Mouse (Mus musculus) embryonic facial prominence, embryonic 13.5 days (tissue): ENCODE measurements around the gene Ldlrad3. TPM values are rescaled to one million over a fixed set of nuclear protein-coding genes. Genes with fewer than 3 reads are reported as not detected.

ENCODE experiments used
- ATAC-seq: fragments of 200-750 bp; cut with Nextera tagmentation; 2 replicates; pipeline ENCODE4 v1.8.0; 2017; ENCODE audit warnings: low read depth; ENCODE audit not compliant: insufficient number of reproducible peaks, insufficient read depth, low FRiP score, low TSS enrichment
- H3K27ac ChIP-seq: fragments of 300-500 bp; sonication (generic); 2 replicates; pipeline ENCODE4 v1.5.1; 2015; ENCODE audit warnings: moderate library complexity, mild to moderate bottlenecking, inconsistent platforms
- H3K27me3 ChIP-seq: fragments of 300-500 bp; sonication (generic); 2 replicates; pipeline ENCODE4 v1.6.1; 2015; ENCODE audit warnings: mild to moderate bottlenecking, inconsistent platforms
- H3K36me3 ChIP-seq: fragments of 300-500 bp; sonication (generic); 2 replicates; pipeline ENCODE4 v1.6.1; 2015; ENCODE audit warnings: mild to moderate bottlenecking, inconsistent platforms
- H3K4me1 ChIP-seq: fragments of 300-500 bp; sonication (generic); 2 replicates; pipeline ENCODE4 v1.6.1; 2015; ENCODE audit warnings: inconsistent platforms
- H3K4me2 ChIP-seq: fragments of 300-500 bp; sonication (generic); 2 replicates; pipeline ENCODE4 v1.6.1; 2015; ENCODE audit warnings: moderate library complexity, mild to moderate bottlenecking, inconsistent platforms
- H3K4me3 ChIP-seq: fragments of 300-500 bp; sonication (generic); 2 replicates; pipeline ENCODE4 v1.5.1; 2015; ENCODE audit warnings: mild to moderate bottlenecking, inconsistent platforms
- H3K9ac ChIP-seq: fragments of 300-500 bp; sonication (generic); 2 replicates; pipeline ENCODE4 v1.6.1; 2015; ENCODE audit warnings: mild to moderate bottlenecking, inconsistent platforms
- H3K9me3 ChIP-seq: fragments of 300-500 bp; sonication (generic); 2 replicates; pipeline ENCODE4 v1.6.1; 2016; ENCODE audit warnings: inconsistent platforms
- WGBS: fragments of 180-500 bp; shearing (Covaris S2); methylation state at CpG from one replicate; pipeline ENCODE4 v1.1.7; 2015; ENCODE audit warnings: mixed read lengths; 5-methylcytosine and 5-hydroxymethylcytosine counted together
- polyA plus RNA-seq: library from polyadenylated mRNA; unstranded; fragments of >200 nt; fragmentation: Nextera tagmentation; extraction: Ambion mirVana; gene quantifications from 2 replicates; pipeline ENCODE4 v1.2.1, GENCODE M21; 2015

Gene Ldlrad3
- polyA plus RNA-seq, 1 experiment from 2014 or later, result 52.4 TPM

DNA sequence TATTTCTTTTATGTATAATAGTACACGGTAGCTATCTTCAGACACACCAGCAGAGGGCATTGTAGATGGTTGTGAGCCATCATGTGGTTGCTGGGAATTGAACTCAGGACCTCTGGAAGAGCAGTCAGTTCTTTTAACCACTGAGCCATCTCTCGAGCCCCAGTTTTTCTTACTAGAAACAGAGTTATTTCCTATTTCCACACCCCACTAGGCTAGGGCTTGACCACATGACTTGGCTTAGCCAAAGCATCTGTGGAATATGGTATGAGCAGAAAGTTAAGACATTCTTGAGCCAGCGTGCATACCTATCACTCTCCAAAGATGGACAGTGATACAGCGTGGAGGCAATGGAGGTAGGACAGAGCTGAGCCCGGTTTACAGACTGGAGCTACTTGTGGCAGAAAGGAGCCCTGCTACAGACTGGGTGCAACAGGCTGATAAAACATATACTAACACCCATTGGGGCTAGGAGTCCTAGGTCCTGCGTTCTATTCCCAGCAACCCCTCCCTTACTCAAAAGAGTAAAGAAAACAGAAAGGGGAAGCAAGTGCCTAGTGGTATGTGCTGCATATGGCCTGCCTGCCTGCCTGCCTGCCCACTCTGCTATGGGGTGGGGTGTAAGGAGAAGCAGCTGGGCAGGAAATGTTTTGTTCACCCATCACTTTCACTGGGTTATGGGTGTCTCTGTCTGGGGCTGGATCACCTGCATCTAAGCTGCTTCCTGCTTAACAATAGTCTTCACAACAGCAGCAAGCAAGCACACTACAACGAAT, 147.1 kb downstream of the Ldlrad3 start:
- Histone ChIP-seq H3K4me1 (no peaks in the 10 kb centered on the region; the same call in 1 of the 2 replicates), H3K4me3 (no peak overlapping the region), H3K27ac (no peak overlapping the region), H3K4me2 (no peak overlapping the region), H3K27me3 (no peaks in the 10 kb centered on the region), H3K9me3 (no peaks in the 10 kb centered on the region), H3K36me3 (peaks cover 5% of the 10 kb centered on the region; the same call in 1 of the 2 replicates), H3K9ac (no peak overlapping the region)
- no peak for ATAC-seq
- 87% methylated on average over 7 of the region's 7 CpGs for whole genome bisulfite sequencing

DNA sequence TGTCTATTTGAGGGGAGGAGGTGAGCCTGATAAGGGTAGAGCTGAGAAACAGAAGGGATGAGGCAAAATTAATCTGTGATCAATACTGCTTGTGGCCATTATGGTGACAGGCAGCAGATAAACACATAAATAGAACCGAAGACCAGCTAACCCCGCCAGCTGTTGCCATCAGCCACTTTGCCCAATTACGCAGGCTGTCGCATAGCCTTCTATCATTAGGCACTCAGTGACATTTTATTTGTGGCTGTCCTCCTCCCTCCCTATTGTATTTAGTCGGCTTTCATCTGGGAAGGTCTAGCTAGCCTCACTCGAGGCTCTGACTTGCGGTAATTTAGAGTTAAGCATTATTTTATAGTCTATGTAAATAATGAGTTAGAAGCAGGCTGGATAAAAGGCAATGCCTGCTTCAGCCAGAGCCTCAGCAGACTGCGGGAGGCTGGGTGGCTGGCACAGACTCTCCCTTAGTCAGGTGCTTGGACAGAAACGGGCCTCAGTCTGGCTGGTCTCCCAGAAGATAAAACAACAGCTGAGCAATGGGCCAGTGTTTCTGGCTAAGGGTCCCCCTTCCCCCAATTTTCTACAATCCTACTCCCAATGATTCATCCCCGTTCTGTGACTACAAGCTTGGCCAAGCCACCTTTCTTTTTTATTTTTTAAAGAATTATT, 147.8 kb downstream of the Ldlrad3 start:
- WGBS, result 78% methylated on average over 10 of the region's 10 CpGs
- no peak for ATAC-seq
- no peaks in the 10 kb centered on the region for H3K27me3 ChIP-seq
- no peaks in the 10 kb centered on the region for H3K9me3 ChIP-seq
- peaks cover 5% of the 10 kb centered on the region; the same call in 1 of the 2 replicates for H3K36me3 ChIP-seq
- no peak overlapping the region for H3K4me3 ChIP-seq
- no peak overlapping the region for H3K9ac ChIP-seq
- no peak overlapping the region for H3K27ac ChIP-seq
- H3K4me2 ChIP-seq, result no peak overlapping the region
- H3K4me1 ChIP-seq, result no peaks in the 10 kb centered on the region; the same call in 1 of the 2 replicates

DNA sequence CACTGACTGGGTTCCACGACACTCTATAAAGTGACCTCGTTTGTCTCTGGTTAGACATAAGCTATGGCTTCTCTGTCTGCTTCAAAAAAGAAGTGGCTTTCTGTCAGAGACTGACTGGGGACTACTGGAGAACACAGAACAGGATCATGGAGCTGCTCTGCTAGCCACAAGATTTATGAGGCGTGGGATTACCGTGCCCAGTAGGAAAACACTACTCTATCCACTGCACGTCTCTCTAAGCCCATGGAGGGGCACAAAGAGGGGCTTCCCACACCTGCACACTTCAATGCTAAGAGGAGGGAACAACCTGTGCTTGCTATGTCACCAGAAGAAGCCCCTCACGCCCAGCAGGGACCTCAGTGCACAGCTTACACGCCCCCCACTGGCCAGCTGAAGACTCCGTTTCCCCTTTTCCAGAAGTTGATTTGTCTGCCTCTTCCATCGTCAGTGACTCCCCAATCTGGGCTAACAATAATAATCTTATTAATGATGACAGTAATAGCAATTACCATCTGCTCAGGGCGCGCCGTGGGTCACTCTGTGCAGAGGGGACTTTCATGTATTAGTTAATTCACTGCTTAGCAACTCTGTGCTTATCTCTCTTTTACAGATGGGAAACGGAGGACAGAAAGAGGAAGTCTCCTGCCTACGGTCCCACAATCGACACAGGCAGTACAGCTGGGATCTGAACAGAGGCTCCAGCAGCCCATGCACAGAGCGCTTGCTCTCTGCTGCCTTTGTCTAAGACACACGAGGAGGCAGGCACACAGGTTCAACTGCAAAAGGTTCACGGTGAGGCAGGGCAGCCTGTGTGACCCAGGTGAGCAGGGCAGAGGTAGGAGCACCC, 149.3 kb downstream of the Ldlrad3 start:
- H3K4me2 ChIP-seq, result no peak overlapping the region
- WGBS, result 73% methylated on average over 18 of the region's 18 CpGs

DNA sequence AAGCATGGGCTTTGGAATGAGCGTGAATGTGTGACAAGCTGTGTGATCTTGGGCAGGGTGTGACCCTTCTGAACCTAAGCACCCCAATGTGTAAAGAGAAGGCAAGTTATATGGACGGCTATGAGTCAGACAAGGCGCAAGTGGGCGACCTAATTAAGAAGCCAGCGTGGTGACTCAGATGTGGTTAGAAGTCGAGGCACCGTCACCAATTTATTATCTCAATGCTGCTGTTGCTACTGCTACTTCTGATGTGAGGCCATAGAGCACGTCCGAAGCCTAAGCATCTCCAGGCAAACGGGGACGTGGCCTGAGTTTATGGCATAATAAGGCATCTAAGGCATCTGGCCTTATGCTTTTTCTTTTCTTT, 151.7 kb downstream of the Ldlrad3 start:
- Histone ChIP-seq H3K27me3 (no peaks in the 10 kb centered on the region), H3K4me1 (peaks cover 8% of the 10 kb centered on the region), H3K9me3 (no peaks in the 10 kb centered on the region), H3K4me2 (no peak overlapping the region), H3K4me3 (no peak overlapping the region), H3K9ac (no peak overlapping the region), H3K36me3 (peaks cover 5% of the 10 kb centered on the region; the same call in 1 of the 2 replicates), H3K27ac (no peak overlapping the region)
- WGBS, result 80% methylated on average over 11 of the region's 11 CpGs
- no peak for ATAC-seq

More for the DNA sequence above, 149.3 kb downstream of the Ldlrad3 start:
- Histone ChIP-seq H3K27me3 (no peaks in the 10 kb centered on the region), H3K9me3 (no peaks in the 10 kb centered on the region), H3K4me3 (no peak overlapping the region), H3K27ac (no peak overlapping the region), H3K4me1 (peaks cover 8% of the 10 kb centered on the region), H3K36me3 (peaks cover 5% of the 10 kb centered on the region; the same call in 1 of the 2 replicates), H3K9ac (no peak overlapping the region)
- ATAC-seq, result no peak

DNA sequence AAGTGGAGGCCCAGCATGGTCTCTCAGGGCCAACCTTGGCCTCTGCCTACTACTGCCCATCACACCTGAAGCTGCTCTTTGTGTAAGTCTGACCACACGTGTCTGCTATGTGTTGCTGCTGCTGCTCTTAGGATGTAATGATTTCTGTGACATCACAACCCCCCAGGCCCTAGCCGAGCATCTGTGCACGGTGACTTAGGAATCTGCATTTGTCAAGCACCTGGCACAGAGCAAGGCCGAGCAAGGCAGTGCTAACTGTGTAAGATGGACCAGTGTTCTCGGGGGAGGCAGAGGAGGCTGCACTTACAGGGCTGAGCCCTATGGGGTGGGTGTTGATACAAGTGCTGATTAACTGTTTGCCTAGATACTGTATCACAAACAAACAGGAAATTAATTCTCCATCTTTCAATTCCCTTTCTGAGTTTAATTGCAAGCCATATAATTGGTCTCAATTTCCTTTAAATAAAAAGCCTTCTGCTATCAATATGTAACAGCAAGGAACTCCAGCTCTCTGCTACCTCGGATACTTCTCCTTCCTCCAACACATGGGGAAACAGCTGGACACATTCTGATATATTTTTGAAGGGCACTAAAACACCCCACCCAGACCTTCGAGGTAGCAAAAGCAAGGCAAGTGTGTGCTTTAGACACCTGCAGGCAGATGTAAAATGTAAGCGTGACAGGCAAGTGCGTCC, 152.2 kb downstream of the Ldlrad3 start:
- Histone ChIP-seq H3K9ac (no peak overlapping the region), H3K4me3 (no peak overlapping the region), H3K4me1 (peaks cover 8% of the 10 kb centered on the region), H3K9me3 (no peaks in the 10 kb centered on the region), H3K27me3 (no peaks in the 10 kb centered on the region), H3K27ac (no peak overlapping the region), H3K4me2 (no peak overlapping the region), H3K36me3 (peaks cover 5% of the 10 kb centered on the region; the same call in 1 of the 2 replicates)
- 68% methylated on average over 9 of the region's 9 CpGs for WGBS
- no peak for ATAC-seq

DNA sequence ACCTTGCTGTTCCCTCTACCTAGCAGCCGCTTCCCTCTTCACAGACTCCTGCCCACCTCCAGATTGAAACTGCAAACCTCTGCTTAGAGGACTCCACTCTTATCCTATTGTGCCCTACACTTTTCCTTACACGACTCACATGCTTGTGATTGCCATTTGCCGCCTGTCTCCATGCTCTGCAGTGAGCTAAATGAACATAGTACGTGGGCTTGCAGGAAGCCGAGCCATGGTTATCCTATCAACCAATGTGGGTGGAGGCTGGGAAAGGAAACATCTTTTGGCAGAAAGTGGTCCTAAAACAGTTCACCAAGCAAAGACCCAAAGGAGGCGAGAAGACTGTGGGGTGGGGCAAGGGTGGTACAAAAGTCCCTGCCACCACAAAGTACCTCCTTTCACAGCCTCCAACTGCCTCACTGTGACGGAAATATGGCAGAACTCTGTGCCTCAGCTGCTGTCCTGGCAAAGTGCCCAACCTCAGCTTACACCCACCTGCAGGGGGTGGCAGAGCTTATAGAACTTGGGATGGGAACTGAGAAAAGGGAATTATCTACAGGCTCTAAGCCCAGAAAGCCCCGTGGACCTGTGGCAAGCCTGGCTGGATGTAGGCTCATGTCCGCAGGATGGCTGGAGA, 153.4 kb downstream of the Ldlrad3 start:
- Histone ChIP-seq H3K9ac (no peak overlapping the region), H3K9me3 (no peaks in the 10 kb centered on the region), H3K4me3 (no peak overlapping the region), H3K4me2 (no peak overlapping the region), H3K27ac (no peak overlapping the region), H3K4me1 (peaks cover 8% of the 10 kb centered on the region), H3K27me3 (no peaks in the 10 kb centered on the region), H3K36me3 (peaks cover 5% of the 10 kb centered on the region; the same call in 1 of the 2 replicates)
- WGBS, result 73% methylated on average over 9 of the region's 9 CpGs
- ATAC-seq, result no peak

DNA sequence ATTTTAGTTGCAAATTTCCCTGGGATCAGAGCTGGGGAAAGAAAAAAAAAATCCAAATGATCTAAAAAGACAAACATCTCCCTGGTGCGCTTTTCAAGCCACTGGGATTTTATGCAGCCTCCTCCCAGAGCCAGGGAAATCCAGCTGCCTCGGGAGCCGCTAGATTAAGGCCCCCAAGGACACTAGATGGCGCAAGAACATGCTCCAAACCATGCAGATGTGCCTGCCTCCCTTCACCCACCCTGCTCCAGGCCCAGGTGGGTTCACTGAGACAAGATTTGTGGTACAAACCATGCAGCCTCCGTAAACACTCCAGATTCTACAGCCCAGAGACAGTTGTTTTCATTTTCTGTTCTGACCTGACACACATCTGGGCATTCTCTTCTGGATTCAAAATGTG, 155.5 kb downstream of the Ldlrad3 start:
- 19% methylated on average over 5 of the region's 5 CpGs for WGBS
- no peak for ATAC-seq
- H3K9ac ChIP-seq, result no peak overlapping the region
- H3K4me1 ChIP-seq, result peaks cover 8% of the 10 kb centered on the region
- no peaks in the 10 kb centered on the region for H3K9me3 ChIP-seq
- no peak overlapping the region for H3K4me3 ChIP-seq
- H3K27me3 ChIP-seq, result no peaks in the 10 kb centered on the region
- no peaks in the 10 kb centered on the region for H3K36me3 ChIP-seq
- H3K4me2 ChIP-seq, result no peak overlapping the region
- H3K27ac ChIP-seq, result no peak overlapping the region

DNA sequence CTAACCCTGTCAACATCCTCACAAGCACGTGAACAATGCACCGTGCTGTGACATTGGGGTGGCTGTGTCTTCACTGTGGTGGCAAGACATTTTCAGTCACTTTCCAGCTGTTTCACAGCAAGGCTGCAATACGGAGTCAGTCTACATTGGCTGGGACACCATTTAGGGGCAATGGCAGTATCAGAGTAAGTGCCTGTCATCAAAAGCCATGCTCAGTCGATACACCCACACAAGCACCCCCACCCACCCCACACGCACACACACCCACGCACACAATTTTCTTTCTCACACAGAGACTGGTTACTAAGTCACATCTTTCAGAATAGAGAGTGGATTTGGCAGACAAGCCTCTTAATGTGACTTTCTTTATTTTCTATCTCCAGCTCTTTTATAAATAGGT, 156.0 kb downstream of the Ldlrad3 start:
- no peak for ATAC-seq
- 86% methylated on average over 6 of the region's 6 CpGs for WGBS

DNA sequence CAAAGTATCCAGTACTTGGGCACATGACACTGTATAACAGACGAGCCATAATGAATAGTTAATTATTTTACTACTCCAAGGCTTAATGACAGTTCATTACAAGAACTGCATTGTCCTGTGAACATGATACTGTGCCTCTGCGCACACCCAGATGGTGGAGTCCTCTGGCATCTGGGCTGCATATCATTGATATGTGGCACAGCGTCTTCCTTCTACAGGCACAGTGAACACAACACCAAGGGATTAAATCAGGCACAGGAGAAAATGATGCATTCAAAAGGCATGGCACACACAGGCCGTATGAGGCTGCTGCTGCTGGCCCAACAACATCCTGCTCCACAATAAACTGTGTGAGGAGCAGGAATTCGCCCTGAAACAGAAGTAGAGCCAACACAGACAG, 156.5 kb downstream of the Ldlrad3 start:
- H3K27me3 ChIP-seq, result no peaks in the 10 kb centered on the region
- 64% methylated on average over 5 of the region's 5 CpGs for WGBS
- H3K4me3 ChIP-seq, result no peak overlapping the region
- no peak overlapping the region for H3K27ac ChIP-seq
- no peak for ATAC-seq
- H3K4me1 ChIP-seq, result peaks cover 8% of the 10 kb centered on the region
- H3K36me3 ChIP-seq, result no peaks in the 10 kb centered on the region
- H3K4me2 ChIP-seq, result no peak overlapping the region
- no peak overlapping the region for H3K9ac ChIP-seq
- H3K9me3 ChIP-seq, result no peaks in the 10 kb centered on the region

More for the DNA sequence above, 156.0 kb downstream of the Ldlrad3 start:
- Histone ChIP-seq H3K4me2 (no peak overlapping the region), H3K4me3 (no peak overlapping the region), H3K4me1 (peaks cover 8% of the 10 kb centered on the region), H3K36me3 (no peaks in the 10 kb centered on the region), H3K9me3 (no peaks in the 10 kb centered on the region), H3K27me3 (no peaks in the 10 kb centered on the region), H3K9ac (no peak overlapping the region), H3K27ac (no peak overlapping the region)

DNA sequence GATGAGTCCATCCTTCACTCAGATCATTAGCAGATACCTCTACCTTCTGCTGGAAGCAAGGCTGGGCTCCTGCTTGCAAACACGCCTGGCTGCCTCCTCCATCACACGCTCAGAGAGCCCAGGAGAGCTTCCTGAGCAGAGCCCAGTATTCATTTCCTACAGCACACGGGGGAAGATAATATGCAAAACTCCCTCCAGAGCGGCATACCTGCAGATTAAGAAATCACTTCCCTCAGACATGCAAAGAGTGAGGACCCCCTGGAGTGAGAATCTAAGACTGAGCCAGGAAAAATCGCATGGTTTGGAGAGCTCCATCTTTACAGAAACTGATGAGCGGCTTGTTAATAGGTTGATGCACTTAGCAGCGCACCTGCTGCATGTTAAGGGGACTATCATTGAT, 158.9 kb downstream of the Ldlrad3 start:
- Histone ChIP-seq H3K4me1 (peaks cover 2% of the 10 kb centered on the region; the same call in 1 of the 2 replicates), H3K36me3 (no peaks in the 10 kb centered on the region), H3K4me3 (no peak overlapping the region), H3K9ac (no peak overlapping the region), H3K27ac (no peak overlapping the region), H3K9me3 (no peaks in the 10 kb centered on the region), H3K4me2 (no peak overlapping the region), H3K27me3 (no peaks in the 10 kb centered on the region)
- no peak for ATAC-seq
- 79% methylated on average over 7 of the region's 7 CpGs for WGBS

DNA sequence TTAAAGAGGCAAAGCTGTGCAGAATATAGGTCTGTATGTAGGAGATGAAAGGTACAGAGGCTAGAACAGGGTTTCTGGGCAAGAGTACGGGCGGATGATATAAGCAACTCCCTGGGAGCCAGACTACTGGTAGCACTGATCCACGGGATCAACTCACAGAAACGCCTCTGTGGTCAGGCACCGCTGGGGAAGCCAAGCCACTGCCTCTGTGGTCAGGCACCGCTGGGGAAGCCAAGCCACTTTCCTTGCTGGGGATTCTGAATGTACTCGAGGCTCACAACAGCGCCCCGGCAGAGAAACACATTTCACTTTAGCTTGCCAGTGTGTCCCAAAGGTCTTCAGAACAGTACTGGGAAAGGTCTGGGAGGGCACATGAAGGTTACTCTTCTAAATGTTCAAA, 160.0 kb downstream of the Ldlrad3 start:
- no peaks in the 10 kb centered on the region for H3K9me3 ChIP-seq
- H3K4me1 ChIP-seq, result peaks cover 13% of the 10 kb centered on the region
- no peaks in the 10 kb centered on the region for H3K36me3 ChIP-seq
- no peaks in the 10 kb centered on the region for H3K27me3 ChIP-seq
- 84% methylated on average over 9 of the region's 9 CpGs for WGBS
- ATAC-seq, result no peak
- H3K4me3 ChIP-seq, result no peak overlapping the region
- no peak overlapping the region for H3K4me2 ChIP-seq
- H3K27ac ChIP-seq, result no peak overlapping the region
- no peak overlapping the region for H3K9ac ChIP-seq
